Mouse (Mus musculus) MEL (cell line): ENCODE measurements around the gene 4933428G20Rik. TPM values are rescaled to one million over a fixed set of nuclear protein-coding genes. Genes with fewer than 3 reads are reported as not detected.

Experiments
- DNase-seq: peaks from one replicate; pipeline ENCODE4 v3.0.0; 2011; ENCODE audit warnings: low read depth, low spot score
- H3K27ac ChIP-seq: 2 replicates; pipeline ENCODE4 v1.5.1; 2012; ENCODE audit warnings: low read depth, mild to moderate bottlenecking, control low read depth, low read length, moderate library complexity; ENCODE audit not compliant: control insufficient read depth
- H3K27me3 ChIP-seq, 2 experiments: fragments of 150-350 bp in 1 of 2; sonication (generic) in 1 of 2; 2 replicates each; pipeline ENCODE4 v1.6.1; 2012; ENCODE audit warnings: low read length in 2 of 2, mild to moderate bottlenecking in 2 of 2, improper control_type of control experiment in 1 of 2, moderate library complexity in 1 of 2; ENCODE audit not compliant: insufficient read depth in 2 of 2, control insufficient read depth in 1 of 2
- H3K36me3 ChIP-seq, 2 experiments: 2 replicates each; pipeline ENCODE4 v1.6.1; 2012 to 2014; ENCODE audit warnings: low read length in 2 of 2, improper control_type of control experiment in 1 of 2, inconsistent platforms in 1 of 2, mild to moderate bottlenecking in 1 of 2; ENCODE audit not compliant: insufficient read depth in 2 of 2, control insufficient read depth in 1 of 2
- H3K4me1 ChIP-seq, 2 experiments: fragments of 150-350 bp in 1 of 2; sonication (generic) in 1 of 2; 2 replicates each; pipeline ENCODE4 v1.6.1; 2012; ENCODE audit warnings: low read length in 2 of 2, improper control_type of control experiment in 1 of 2, mild to moderate bottlenecking in 1 of 2; ENCODE audit not compliant: insufficient read depth in 2 of 2, control insufficient read depth in 1 of 2
- H3K4me3 ChIP-seq, 2 experiments: fragments of 150-350 bp in 1 of 2; sonication (generic) in 1 of 2; 2 replicates each; pipeline ENCODE4 v1.5.1; 2012; ENCODE audit warnings: low read depth in 2 of 2, low read length in 2 of 2, mild to moderate bottlenecking in 2 of 2, moderate library complexity in 2 of 2, control low read depth in 1 of 2, improper control_type of control experiment in 1 of 2; ENCODE audit not compliant: control insufficient read depth in 1 of 2, insufficient read depth in 1 of 2
- H3K79me2 ChIP-seq: 2 replicates; pipeline ENCODE4 v1.6.1; 2012; ENCODE audit warnings: mild to moderate bottlenecking, low read length, moderate library complexity; ENCODE audit not compliant: control insufficient read depth, poor library complexity, insufficient read depth
- H3K9ac ChIP-seq: 2 replicates; pipeline ENCODE4 v1.6.1; 2012; ENCODE audit warnings: low read depth, mild to moderate bottlenecking, control low read depth, low read length, moderate library complexity; ENCODE audit not compliant: control insufficient read depth, poor library complexity, severe bottlenecking
- H3K9me3 ChIP-seq: fragments of 150-350 bp; sonication (generic); replicated peaks from 2 replicates; pipeline ENCODE4 v1.6.1; 2012; ENCODE audit warnings: mild to moderate bottlenecking, low read length, improper control_type of control experiment, moderate library complexity; ENCODE audit not compliant: insufficient read depth
- CHD1 ChIP-seq: IDR thresholded peaks from 2 replicates; pipeline ENCODE4 v1.6.1; 2012; ENCODE audit warnings: low read depth, mild to moderate bottlenecking, inconsistent platforms, low read length, improper control_type of control experiment
- CHD2 ChIP-seq: IDR thresholded peaks from 2 replicates; pipeline ENCODE4 v1.6.1; 2011; ENCODE audit warnings: low read length, improper control_type of control experiment
- E2F4 ChIP-seq: IDR thresholded peaks from 2 replicates; pipeline ENCODE4 v1.6.1; 2011; ENCODE audit warnings: low read depth, low read length, improper control_type of control experiment, borderline replicate concordance
- ELF1 ChIP-seq: IDR thresholded peaks from 2 replicates; pipeline ENCODE4 v1.6.1; 2014; ENCODE audit warnings: low read depth, mild to moderate bottlenecking, inconsistent platforms, low read length, improper control_type of control experiment, moderate library complexity
- EP300 ChIP-seq, 2 experiments: IDR thresholded peaks; 2 replicates each; pipeline ENCODE4 v1.6.1; 2011; ENCODE audit warnings: improper control_type of control experiment in 2 of 2, low read length in 2 of 2, low read depth in 1 of 2, mild to moderate bottlenecking in 1 of 2
- ETS1 ChIP-seq: IDR thresholded peaks from 2 replicates; pipeline ENCODE4 v1.6.1; 2012; ENCODE audit warnings: low read depth, mild to moderate bottlenecking, inconsistent platforms, low read length, improper control_type of control experiment, moderate library complexity
- GATA1 ChIP-seq: IDR thresholded peaks from 2 replicates; pipeline ENCODE4 v1.6.1; 2011; ENCODE audit warnings: low read depth, low read length, improper control_type of control experiment
- HCFC1 ChIP-seq: IDR thresholded peaks from 2 replicates; pipeline ENCODE4 v1.6.1; 2012; ENCODE audit warnings: low read depth, mild to moderate bottlenecking, inconsistent platforms, low read length, improper control_type of control experiment, moderate library complexity
- JUND ChIP-seq: IDR thresholded peaks from 2 replicates; pipeline ENCODE4 v1.6.1; 2011; ENCODE audit warnings: low read depth, mild to moderate bottlenecking, improper control_type of control experiment, low read length
- KAT2A ChIP-seq: conservative IDR thresholded peaks from 2 replicates; pipeline ENCODE4 v1.6.1; 2012; ENCODE audit warnings: low read depth, low read length, improper control_type of control experiment, inconsistent platforms
- MAFK ChIP-seq: IDR thresholded peaks from 2 replicates; pipeline ENCODE4 v1.6.1; 2011; ENCODE audit warnings: low read depth, mild to moderate bottlenecking, low read length, improper control_type of control experiment, borderline replicate concordance
- MAX ChIP-seq: IDR thresholded peaks from 2 replicates; pipeline ENCODE4 v1.6.1; 2011; ENCODE audit warnings: low read length, improper control_type of control experiment
- MEF2A ChIP-seq: IDR thresholded peaks from 2 replicates; pipeline ENCODE4 v1.6.1; 2014; ENCODE audit warnings: low read depth, mild to moderate bottlenecking, inconsistent platforms, low read length, improper control_type of control experiment; ENCODE audit not compliant: poor library complexity, insufficient replicate concordance, severe bottlenecking; ENCODE audit errors: extremely low read depth
- MYB ChIP-seq: IDR thresholded peaks from 2 replicates; pipeline ENCODE4 v1.6.1; 2011; ENCODE audit warnings: mild to moderate bottlenecking, low read depth, low read length, improper control_type of control experiment
- MYC ChIP-seq: IDR thresholded peaks from 2 replicates; pipeline ENCODE4 v1.6.1; 2011; ENCODE audit warnings: low read depth, mild to moderate bottlenecking, low read length, improper control_type of control experiment, moderate library complexity
- NELFE ChIP-seq: IDR thresholded peaks from 2 replicates; pipeline ENCODE4 v1.6.1; 2011; ENCODE audit warnings: low read depth, low read length, improper control_type of control experiment
- POLR2A ChIP-seq, 2 experiments: IDR thresholded peaks; 2 replicates each; pipeline ENCODE4 v1.6.1; 2011 to 2012; ENCODE audit warnings: low read length in 2 of 2, mild to moderate bottlenecking in 2 of 2, control low read depth in 1 of 2, improper control_type of control experiment in 1 of 2, low read depth in 1 of 2, moderate library complexity in 1 of 2; ENCODE audit not compliant: control insufficient read depth in 1 of 2, insufficient read depth in 1 of 2, poor library complexity in 1 of 2
- POLR2AphosphoS2 ChIP-seq: IDR thresholded peaks from 2 replicates; pipeline ENCODE4 v1.6.1; 2011; ENCODE audit warnings: low read length, improper control_type of control experiment
- POLR2AphosphoS5 ChIP-seq: IDR thresholded peaks from 2 replicates; pipeline ENCODE4 v1.6.1; 2012; ENCODE audit warnings: low read depth, borderline replicate concordance, mild to moderate bottlenecking, inconsistent platforms, low read length, moderate library complexity, mixed read lengths
- RAD21 ChIP-seq: IDR thresholded peaks from 2 replicates; pipeline ENCODE4 v1.6.1; 2011; ENCODE audit warnings: mild to moderate bottlenecking, low read depth, low read length, improper control_type of control experiment
- SIN3A ChIP-seq: IDR thresholded peaks from 2 replicates; pipeline ENCODE4 v1.6.1; 2012; ENCODE audit warnings: low read length, improper control_type of control experiment, inconsistent platforms
- SMC3 ChIP-seq: IDR thresholded peaks from 2 replicates; pipeline ENCODE4 v1.6.1; 2011; ENCODE audit warnings: low read depth, low read length, improper control_type of control experiment
- TCF12 ChIP-seq: IDR thresholded peaks from 2 replicates; pipeline ENCODE4 v1.6.1; 2014; ENCODE audit warnings: low read depth, mild to moderate bottlenecking, inconsistent platforms, low read length, improper control_type of control experiment, moderate library complexity
- USF1 ChIP-seq: IDR thresholded peaks from 2 replicates; pipeline ENCODE4 v1.6.1; 2014; ENCODE audit warnings: low read depth, mild to moderate bottlenecking, inconsistent platforms, low read length, improper control_type of control experiment, moderate library complexity
- USF2 ChIP-seq, 2 experiments: IDR thresholded peaks; 2 replicates each; pipeline ENCODE4 v1.6.1; 2011 to 2012; ENCODE audit warnings: improper control_type of control experiment in 2 of 2, low read length in 2 of 2, borderline replicate concordance in 1 of 2, inconsistent platforms in 1 of 2, low read depth in 1 of 2, mild to moderate bottlenecking in 1 of 2; ENCODE audit not compliant: insufficient read depth in 1 of 2
- ZKSCAN1 ChIP-seq: IDR thresholded peaks from 2 replicates; pipeline ENCODE4 v1.6.1; 2012; ENCODE audit warnings: low read depth, mild to moderate bottlenecking, inconsistent platforms, low read length, improper control_type of control experiment, moderate library complexity
- ZMIZ1 ChIP-seq: IDR thresholded peaks from 2 replicates; pipeline ENCODE4 v1.6.1; 2012; ENCODE audit warnings: low read depth, mild to moderate bottlenecking, inconsistent platforms, low read length, improper control_type of control experiment, moderate library complexity
- ZNF384 ChIP-seq: IDR thresholded peaks from 2 replicates; pipeline ENCODE4 v1.6.1; 2012; ENCODE audit warnings: low read depth, mild to moderate bottlenecking, inconsistent platforms, low read length, improper control_type of control experiment
- polyA plus RNA-seq, 2 experiments: library from polyadenylated mRNA; stranded (reverse) in 1 of 2; unstranded in 1 of 2; fragments of >175 nt in 1 of 2; fragments of >200 nt in 1 of 2; gene quantifications; 2 replicates each; pipeline versions ENCODE4 v1.2.1 to v1.2.4; 2012; ENCODE audit warnings: low replicate concordance in 2 of 2, low read depth in 1 of 2; ENCODE audit not compliant: insufficient read length in 2 of 2, insufficient read depth in 1 of 2, missing spikeins in 1 of 2
- total RNA-seq: library from RNA; depleted of rRNA; stranded (reverse); fragments of 300-350 nt; gene quantifications from 2 replicates; pipeline ENCODE4 v1.2.3, GENCODE M21; 2012

The 4933428G20Rik gene
- total and polyA plus RNA-seq, 3 experiments = 0.15 TPM; not detected in 2

DNA sequence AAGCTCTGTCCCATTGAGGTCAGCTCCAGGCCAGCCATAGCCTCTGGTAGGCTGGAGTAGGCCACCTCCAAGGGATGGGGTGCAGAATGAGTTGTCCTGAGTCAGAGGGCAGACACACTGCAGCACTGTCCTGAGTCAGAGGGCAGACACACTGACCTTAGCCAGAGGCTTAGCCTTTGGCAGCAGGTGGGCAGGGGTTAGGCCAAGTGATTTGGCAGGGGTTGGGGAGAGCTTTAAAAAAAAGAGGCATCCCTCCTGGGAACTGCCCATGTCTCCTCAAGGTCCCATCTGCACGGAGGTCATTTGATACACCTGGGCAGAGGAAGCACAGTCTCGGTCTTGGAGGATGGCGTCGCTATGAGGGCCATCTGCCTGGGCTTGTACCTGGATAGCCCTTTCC, 36.1 kb downstream of the 4933428G20Rik start:
- H3K79me2 ChIP-seq = no peaks in the 10 kb centered on the region
- TF ChIP-seq ETS1 (no peak), POLR2AphosphoS5 (no peak), MAFK (no peak), USF2 (IDR thresholded peaks at IDR 0.05; ENCODE audit: borderline replicate concordance in 1 of 2, insufficient read depth in 1 of 2, low read depth in 1 of 2, low read length in 2 of 2) (no peak), MEF2A (no peak), ZKSCAN1 (no peak), GATA1 (no peak), KAT2A (no peak), E2F4 (no peak), MYB (no peak), CHD2 (no peak), SIN3A (no peak), TCF12 (no peak), POLR2A (IDR thresholded peaks at IDR 0.05; ENCODE audit: control insufficient read depth in 1 of 2, insufficient read depth in 1 of 2, low read depth in 1 of 2, low read length in 2 of 2, poor library complexity in 1 of 2) (no peak), POLR2AphosphoS2 (no peak), ZNF384 (no peak), ELF1 (no peak)
- no peak overlapping the region for H3K9ac ChIP-seq
- no peaks in the 10 kb centered on the region for H3K9me3 ChIP-seq
- no peak overlapping the region for H3K27ac ChIP-seq
- DNase-seq = no peak
- H3K4me1 ChIP-seq = no peaks in the 10 kb centered on the region
- H3K4me3 ChIP-seq = no peak overlapping the region
- no peaks in the 10 kb centered on the region for H3K36me3 ChIP-seq
- no peaks in the 10 kb centered on the region for H3K27me3 ChIP-seq

DNA sequence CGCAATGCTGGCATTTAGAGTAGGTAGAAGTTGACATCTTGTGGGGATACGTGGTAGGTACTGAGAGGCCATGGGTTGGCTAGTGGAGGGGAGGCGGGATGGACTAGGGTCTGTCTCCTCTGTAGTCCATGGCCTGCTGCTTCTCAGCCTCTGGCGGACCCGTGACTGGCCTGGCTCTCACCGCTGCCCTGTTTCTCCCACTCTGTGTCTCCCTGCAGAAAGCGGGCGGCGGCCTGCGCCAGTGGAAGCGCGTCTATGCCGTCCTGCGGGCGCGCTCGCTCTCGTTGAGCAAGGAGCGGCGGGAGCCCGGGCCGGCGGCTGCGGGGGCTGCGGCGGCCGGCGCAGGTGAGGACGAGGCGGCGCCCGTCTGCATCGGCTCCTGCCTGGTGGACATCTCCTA, 37.0 kb downstream of the 4933428G20Rik start:
- Histone ChIP-seq H3K27me3 (no peaks in the 10 kb centered on the region), H3K4me1 (no peaks in the 10 kb centered on the region), H3K27ac (no peak overlapping the region), H3K9ac (no peak overlapping the region), H3K9me3 (no peaks in the 10 kb centered on the region), H3K4me3 (no peak overlapping the region), H3K79me2 (no peaks in the 10 kb centered on the region), H3K36me3 (no peaks in the 10 kb centered on the region)
- no peak for TF ChIP-seq CHD2
- TF ChIP-seq SMC3 = no peak
- no peak for TF ChIP-seq HCFC1
- no peak for TF ChIP-seq MEF2A
- no peak for TF ChIP-seq NELFE
- TF ChIP-seq MAX = no peak
- TF ChIP-seq RAD21 = no peak
- no peak for TF ChIP-seq TCF12
- no peak for TF ChIP-seq JUND
- no peak for TF ChIP-seq ZNF384
- TF ChIP-seq EP300 (IDR thresholded peaks at IDR 0.05; ENCODE audit: low read depth in 1 of 2, low read length in 2 of 2) = no peak
- TF ChIP-seq USF1 = no peak
- no peak for TF ChIP-seq ZMIZ1
- no peak for TF ChIP-seq POLR2A (IDR thresholded peaks at IDR 0.05; ENCODE audit: control insufficient read depth in 1 of 2, insufficient read depth in 1 of 2, low read depth in 1 of 2, low read length in 2 of 2, poor library complexity in 1 of 2)
- TF ChIP-seq CHD1 = no peak
- TF ChIP-seq MYC = no peak
- no peak for DNase-seq
